Mouse (Mus musculus) megakaryocyte, adult 5-6 weeks (primary cell): Measurements from ENCODE around the gene Ebi3. TPM values are rescaled to one million over a fixed set of nuclear protein-coding genes. Genes with fewer than 3 reads are reported as not detected.

Experiments
- ATAC-seq: 2 replicates; pipeline ENCODE4 v1.8.0; 2016; ENCODE audit warnings: mild to moderate bottlenecking, inconsistent platforms; ENCODE audit not compliant: poor library complexity, severe bottlenecking
- total RNA-seq, 2 experiments: library from RNA; stranded (forward) in 1 of 2; stranded (reverse) in 1 of 2; fragments of 153-499, 151-499 nt in 1 of 2; fragments of 221-1000, 200-1000 nt in 1 of 2; gene quantifications; 2 replicates each; pipeline versions ENCODE4 v1.2.3 to v1.2.4; 2015 to 2017

Ebi3 gene
- total RNA-seq, 2 experiments from 2014 or later: 16.6 to 31.8 TPM

DNA sequence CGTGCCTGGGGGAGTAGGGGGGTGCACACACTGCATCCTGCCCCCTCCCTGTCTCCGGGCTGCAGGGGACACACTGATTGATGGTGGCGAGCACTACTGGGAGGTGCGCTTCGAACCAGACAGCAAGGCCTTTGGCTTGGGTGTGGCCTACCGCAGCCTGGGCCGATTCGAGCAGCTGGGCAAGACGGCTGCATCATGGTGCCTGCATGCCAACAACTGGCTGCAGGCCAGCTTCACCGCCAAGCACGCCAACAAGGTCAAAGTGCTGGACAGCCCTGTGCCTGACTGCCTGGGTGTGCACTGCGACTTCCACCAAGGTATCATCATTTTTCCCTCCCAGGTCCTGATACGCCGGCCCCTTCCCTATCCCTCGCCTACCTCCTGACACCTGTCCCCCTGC is 43.6 kb downstream of the Ebi3 start:
- ATAC-seq: no peak

- ATAC-seq: no peak
Measured at GRCm38 (mm10) chr17:55999794-56000499, 47.5 kb downstream of the Ebi3 start.

DNA sequence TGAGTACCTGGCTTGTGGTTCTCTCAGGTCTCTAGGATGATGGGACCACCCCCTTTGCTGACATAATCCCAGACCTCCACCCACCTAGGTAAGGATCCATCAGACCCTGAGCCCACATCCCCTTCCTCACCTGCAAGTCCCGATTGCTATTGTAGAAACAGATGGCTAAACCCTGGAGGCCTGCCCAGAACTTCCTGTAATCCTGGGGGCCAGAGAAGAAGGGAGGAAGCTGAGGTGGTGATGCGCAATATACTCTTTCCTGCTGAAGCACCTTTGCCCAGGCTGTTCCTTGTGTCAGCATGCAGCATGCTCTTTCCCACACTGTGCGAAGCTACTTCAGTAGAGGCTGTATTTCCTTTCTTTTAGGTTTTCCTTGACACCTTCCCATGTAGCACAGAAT is 50.6 kb downstream of the Ebi3 start:
- peak; percentile 73 for ATAC-seq

DNA sequence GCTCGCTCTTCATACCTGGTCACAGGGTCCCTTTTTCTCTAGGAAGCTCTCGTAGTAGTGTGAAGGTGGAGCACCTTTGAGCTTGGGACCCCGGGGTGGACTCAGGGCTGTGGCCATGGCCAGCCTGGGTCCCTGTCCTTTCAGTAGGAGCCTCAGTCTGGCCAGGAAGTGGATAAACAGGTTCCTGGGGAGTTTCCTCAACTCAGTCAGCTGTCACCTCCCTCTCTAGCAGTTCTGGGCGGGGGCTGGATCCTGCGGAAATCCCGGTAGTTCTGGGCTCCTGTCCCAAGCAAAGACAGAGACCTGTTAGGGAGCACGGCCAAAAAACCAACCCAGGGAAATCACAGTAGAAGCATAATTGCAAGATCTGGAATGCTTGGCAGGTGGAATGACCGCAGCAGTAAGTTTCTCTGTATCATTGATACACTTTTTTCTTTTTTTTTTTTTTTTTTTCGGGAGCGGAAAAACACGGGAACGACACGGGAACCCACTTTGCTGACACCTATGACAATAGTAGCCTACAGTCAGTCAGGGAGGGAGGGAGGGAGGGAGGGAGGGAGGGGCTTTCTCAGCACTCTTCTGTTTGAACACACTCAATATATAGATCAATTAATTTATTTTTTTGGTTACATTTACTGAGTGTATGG is 53.1 kb downstream of the Ebi3 start, which contains the start of the genes Stap2 and Mpnd:
Stap2 (minus strand) TSS at position 170 of the 647 bp plus-strand sequence.
Mpnd (plus strand) TSS at position 297 of the 647 bp plus-strand sequence.
- ATAC-seq: no peak

Other genes with a start within 250 kb of the Ebi3 start
- 37.6 and 39.6 TPM in 2 replicates for gene Pot1b, start 240.0 kb upstream of the Ebi3 start, total RNA-seq (2015)
- gene Pot1b, start 240.0 kb upstream of the Ebi3 start, total RNA-seq (2017): 67.6 and 74.7 TPM in 2 replicates
- 31.8 and 37.3 TPM in 2 replicates for gene Adgre4, start 202.7 kb upstream of the Ebi3 start, total RNA-seq (2015)
- 18.7 and 20.1 TPM in 2 replicates for gene Adgre4, start 202.7 kb upstream of the Ebi3 start, total RNA-seq (2017)
- 8.7 and 9.9 TPM in 2 replicates for gene Zfp119a, start 73.7 kb upstream of the Ebi3 start, total RNA-seq (2015)
- gene Zfp119a, start 73.7 kb upstream of the Ebi3 start, total RNA-seq (2017): 7.4 and 8.1 TPM in 2 replicates
- 20.7 and 21.0 TPM in 2 replicates for gene Zfp959, start 60.5 kb upstream of the Ebi3 start, total RNA-seq (2015)
- 8.9 and 10.6 TPM in 2 replicates for gene Zfp959, start 60.5 kb upstream of the Ebi3 start, total RNA-seq (2017)
- 9.1 and 12.0 TPM in 2 replicates for gene Zfp119b, start 3.1 kb upstream of the Ebi3 start, total RNA-seq (2015)
- 4.6 and 7.0 TPM in 2 replicates for gene Zfp119b, start 3.1 kb upstream of the Ebi3 start, total RNA-seq (2017)
- 6.3 and 10.9 TPM in 2 replicates for gene Yju2, start 6.5 kb downstream of the Ebi3 start, total RNA-seq (2015)
- 14.7 and 17.1 TPM in 2 replicates for gene Yju2, start 6.5 kb downstream of the Ebi3 start, total RNA-seq (2017)
- not detected in 2 replicates for gene Shd, start 17.8 kb downstream of the Ebi3 start, total RNA-seq (2015)
- 0.88 TPM in 1 of 2 replicates, not detected in the other for gene Shd, start 17.8 kb downstream of the Ebi3 start, total RNA-seq (2017)
- gene Fsd1, start 33.9 kb downstream of the Ebi3 start, total RNA-seq (2015): not detected in 2 replicates
- gene Fsd1, start 33.9 kb downstream of the Ebi3 start, total RNA-seq (2017): not detected in 2 replicates
- gene Stap2, start 52.9 kb downstream of the Ebi3 start, total RNA-seq (2015): 0.25 and 0.62 TPM in 2 replicates
- gene Stap2, start 52.9 kb downstream of the Ebi3 start, total RNA-seq (2017): 0.22 and 0.24 TPM in 2 replicates
- 23.2 and 28.6 TPM in 2 replicates for gene Mpnd, start 53.1 kb downstream of the Ebi3 start, total RNA-seq (2015)
- gene Mpnd, start 53.1 kb downstream of the Ebi3 start, total RNA-seq (2017): 95.5 and 112 TPM in 2 replicates
- gene Sh3gl1, start 84.0 kb downstream of the Ebi3 start, total RNA-seq (2015): 21.7 and 22.3 TPM in 2 replicates
- gene Sh3gl1, start 84.0 kb downstream of the Ebi3 start, total RNA-seq (2017): 28.4 and 35.0 TPM in 2 replicates
- gene Chaf1a, start 87.8 kb downstream of the Ebi3 start, total RNA-seq (2015): 8.1 and 9.6 TPM in 2 replicates
- gene Chaf1a, start 87.8 kb downstream of the Ebi3 start, total RNA-seq (2017): 18.3 and 22.2 TPM in 2 replicates
- gene Ubxn6, start 122.4 kb downstream of the Ebi3 start, total RNA-seq (2015): 12.9 and 13.2 TPM in 2 replicates
- 17.0 and 30.7 TPM in 2 replicates for gene Ubxn6, start 122.4 kb downstream of the Ebi3 start, total RNA-seq (2017)
- gene Hdgfl2, start 127.0 kb downstream of the Ebi3 start, total RNA-seq (2015): 14.9 and 17.9 TPM in 2 replicates
- 43.4 and 52.8 TPM in 2 replicates for gene Hdgfl2, start 127.0 kb downstream of the Ebi3 start, total RNA-seq (2017)
- 0.09 TPM in 2 replicates for gene Plin4, start 157.2 kb downstream of the Ebi3 start, total RNA-seq (2015)
- gene Plin4, start 157.2 kb downstream of the Ebi3 start, total RNA-seq (2017): 0.18 TPM in 1 of 2 replicates, not detected in the other
- gene Plin5, start 165.0 kb downstream of the Ebi3 start, total RNA-seq (2015): 0.18 TPM in 1 of 2 replicates, not detected in the other
- 0.45 TPM in 1 of 2 replicates, not detected in the other for gene Plin5, start 165.0 kb downstream of the Ebi3 start, total RNA-seq (2017)
- 17.6 and 20.1 TPM in 2 replicates for gene Lrg1, start 169.4 kb downstream of the Ebi3 start, total RNA-seq (2015)
- 23.9 and 33.9 TPM in 2 replicates for gene Lrg1, start 169.4 kb downstream of the Ebi3 start, total RNA-seq (2017)
- gene Sema6b, start 187.7 kb downstream of the Ebi3 start, total RNA-seq (2015): 1.5 TPM in 2 replicates
- gene Sema6b, start 187.7 kb downstream of the Ebi3 start, total RNA-seq (2017): 2.0 and 2.7 TPM in 2 replicates
- 4.3 and 4.4 TPM in 2 replicates for gene Tnfaip8l1, start 209.8 kb downstream of the Ebi3 start, total RNA-seq (2015)
- gene Tnfaip8l1, start 209.8 kb downstream of the Ebi3 start, total RNA-seq (2017): 3.2 and 4.8 TPM in 2 replicates
- 27.0 and 32.5 TPM in 2 replicates for gene Mydgf, start 231.3 kb downstream of the Ebi3 start, total RNA-seq (2015)
- gene Mydgf, start 231.3 kb downstream of the Ebi3 start, total RNA-seq (2017): 25.7 and 29.1 TPM in 2 replicates